Mouse (Mus musculus): ENCODE data around the gene Glul. TPM values are rescaled to one million over a fixed set of nuclear protein-coding genes. Genes with fewer than 3 reads are reported as not detected.

Glul gene
- polyA plus RNA-seq, 1 experiment from 2014 or later = 206 TPM

GRCm38 (mm10) chr1:153921642-153922041 lies 21.9 kb downstream of the Glul start:
- Histone ChIP-seq H3K36me3 (replicated peaks; ENCODE audit: control insufficient read depth, insufficient read depth) (no peaks in the 10 kb centered on the region), H3K4me2 (replicated peaks) (no peak overlapping the region), H3K27ac (no peak overlapping the region), H3K9ac (no peak overlapping the region), H3K9me3 (ENCODE audit: control insufficient read depth, low read length) (no peaks in the 10 kb centered on the region), H3K4me1 (replicated peaks; ENCODE audit: control insufficient read depth, insufficient read depth, low read length) (no peaks in the 10 kb centered on the region), H3K27me3 (ENCODE audit: control insufficient read depth, insufficient read depth, low read length) (no peaks in the 10 kb centered on the region), H3K4me3 (replicated peaks; ENCODE audit: low read length) (no peak overlapping the region)
- DNase-seq (ENCODE audit: low spot score) (no peak), ATAC-seq (ENCODE audit: low FRiP score) (no peak)
- WGBS = 91% methylated on average over 3 of the region's 3 CpGs

GRCm38 (mm10) chr1:153922571-153923021 lies 22.9 kb downstream of the Glul start:
- Histone ChIP-seq H3K4me2 (replicated peaks) (no peak overlapping the region), H3K27ac (no peak overlapping the region), H3K4me3 (replicated peaks; ENCODE audit: low read length) (no peak overlapping the region), H3K36me3 (replicated peaks; ENCODE audit: control insufficient read depth, insufficient read depth) (no peaks in the 10 kb centered on the region), H3K9me3 (ENCODE audit: control insufficient read depth, low read length) (no peaks in the 10 kb centered on the region), H3K4me1 (replicated peaks; ENCODE audit: control insufficient read depth, insufficient read depth, low read length) (no peaks in the 10 kb centered on the region), H3K9ac (no peak overlapping the region), H3K27me3 (ENCODE audit: control insufficient read depth, insufficient read depth, low read length) (no peaks in the 10 kb centered on the region)
- ATAC-seq (ENCODE audit: low FRiP score) = no peak
- no peak for DNase-seq (ENCODE audit: low spot score)
- WGBS = 52% methylated on average over 5 of the region's 5 CpGs

GRCm38 (mm10) chr1:153924395-153925385 lies 24.9 kb downstream of the Glul start:
- Histone ChIP-seq H3K9me3 (ENCODE audit: control insufficient read depth, low read length) (no peaks in the 10 kb centered on the region), H3K36me3 (replicated peaks; ENCODE audit: control insufficient read depth, insufficient read depth) (no peaks in the 10 kb centered on the region), H3K27ac (no peak overlapping the region), H3K9ac (no peak overlapping the region), H3K4me2 (replicated peaks) (no peak overlapping the region), H3K4me3 (replicated peaks; ENCODE audit: low read length) (no peak overlapping the region), H3K27me3 (ENCODE audit: control insufficient read depth, insufficient read depth, low read length) (no peaks in the 10 kb centered on the region), H3K4me1 (replicated peaks; ENCODE audit: control insufficient read depth, insufficient read depth, low read length) (no peaks in the 10 kb centered on the region)
- ATAC-seq (ENCODE audit: low FRiP score) (no peak), DNase-seq (ENCODE audit: low spot score) (no peak)
- 94% methylated on average over 6 of the region's 6 CpGs for WGBS

GRCm38 (mm10) chr1:153930431-153930830 lies 30.7 kb downstream of the Glul start:
- Histone ChIP-seq H3K27ac (no peak overlapping the region), H3K4me2 (replicated peaks) (no peak overlapping the region), H3K27me3 (ENCODE audit: control insufficient read depth, insufficient read depth, low read length) (no peaks in the 10 kb centered on the region), H3K4me3 (replicated peaks; ENCODE audit: low read length) (no peak overlapping the region), H3K9me3 (ENCODE audit: control insufficient read depth, low read length) (no peaks in the 10 kb centered on the region), H3K36me3 (replicated peaks; ENCODE audit: control insufficient read depth, insufficient read depth) (no peaks in the 10 kb centered on the region), H3K9ac (no peak overlapping the region), H3K4me1 (replicated peaks; ENCODE audit: control insufficient read depth, insufficient read depth, low read length) (no peaks in the 10 kb centered on the region)
- DNase-seq (ENCODE audit: low spot score) (no peak), ATAC-seq (ENCODE audit: low FRiP score) (no peak)
- 82% methylated on average over 2 of the region's 2 CpGs for WGBS

GRCm38 (mm10) chr1:153933772-153934171 lies 34.0 kb downstream of the Glul start:
- Histone ChIP-seq H3K4me2 (replicated peaks) (no peak overlapping the region), H3K4me1 (replicated peaks; ENCODE audit: control insufficient read depth, insufficient read depth, low read length) (no peaks in the 10 kb centered on the region), H3K9ac (no peak overlapping the region), H3K36me3 (replicated peaks; ENCODE audit: control insufficient read depth, insufficient read depth) (no peaks in the 10 kb centered on the region), H3K9me3 (ENCODE audit: control insufficient read depth, low read length) (no peaks in the 10 kb centered on the region), H3K27ac (no peak overlapping the region), H3K27me3 (ENCODE audit: control insufficient read depth, insufficient read depth, low read length) (no peaks in the 10 kb centered on the region), H3K4me3 (replicated peaks; ENCODE audit: low read length) (no peak overlapping the region)
- ATAC-seq (ENCODE audit: low FRiP score) (no peak), DNase-seq (ENCODE audit: low spot score) (no peak)
- WGBS = 62% methylated on average over 1 of the region's 1 CpGs

GRCm38 (mm10) chr1:153935844-153936380 lies 36.2 kb downstream of the Glul start:
- DNase-seq (ENCODE audit: low spot score) = no peak
- no peak overlapping the region for H3K27ac ChIP-seq
- H3K4me1 ChIP-seq (replicated peaks; ENCODE audit: control insufficient read depth, insufficient read depth, low read length) = no peaks in the 10 kb centered on the region
- no peak overlapping the region for H3K4me3 ChIP-seq (replicated peaks; ENCODE audit: low read length)
- no peaks in the 10 kb centered on the region for H3K9me3 ChIP-seq (ENCODE audit: control insufficient read depth, low read length)
- H3K36me3 ChIP-seq (replicated peaks; ENCODE audit: control insufficient read depth, insufficient read depth) = no peaks in the 10 kb centered on the region
- WGBS = 76% methylated on average over 12 of the region's 12 CpGs
- H3K27me3 ChIP-seq (ENCODE audit: control insufficient read depth, insufficient read depth, low read length) = no peaks in the 10 kb centered on the region
- H3K9ac ChIP-seq = no peak overlapping the region
- no peak overlapping the region for H3K4me2 ChIP-seq (replicated peaks)
- no peak for ATAC-seq (ENCODE audit: low FRiP score)

GRCm38 (mm10) chr1:153937025-153937424 lies 37.3 kb downstream of the Glul start:
- Histone ChIP-seq H3K4me3 (replicated peaks; ENCODE audit: low read length) (no peak overlapping the region), H3K9me3 (ENCODE audit: control insufficient read depth, low read length) (no peaks in the 10 kb centered on the region), H3K9ac (no peak overlapping the region), H3K4me1 (replicated peaks; ENCODE audit: control insufficient read depth, insufficient read depth, low read length) (no peaks in the 10 kb centered on the region), H3K27ac (no peak overlapping the region), H3K4me2 (replicated peaks) (no peak overlapping the region), H3K36me3 (replicated peaks; ENCODE audit: control insufficient read depth, insufficient read depth) (no peaks in the 10 kb centered on the region), H3K27me3 (ENCODE audit: control insufficient read depth, insufficient read depth, low read length) (no peaks in the 10 kb centered on the region)
- no peak for DNase-seq (ENCODE audit: low spot score)
- 93% methylated on average over 2 of the region's 2 CpGs for WGBS
- ATAC-seq (ENCODE audit: low FRiP score) = no peak

- Histone ChIP-seq H3K27ac (no peak overlapping the region), H3K4me2 (replicated peaks) (no peak overlapping the region), H3K4me3 (replicated peaks; ENCODE audit: low read length) (no peak overlapping the region), H3K9ac (no peak overlapping the region), H3K9me3 (ENCODE audit: control insufficient read depth, low read length) (no peaks in the 10 kb centered on the region), H3K36me3 (replicated peaks; ENCODE audit: control insufficient read depth, insufficient read depth) (no peaks in the 10 kb centered on the region), H3K4me1 (replicated peaks; ENCODE audit: control insufficient read depth, insufficient read depth, low read length) (no peaks in the 10 kb centered on the region), H3K27me3 (ENCODE audit: control insufficient read depth, insufficient read depth, low read length) (no peaks in the 10 kb centered on the region)
- no peak for ATAC-seq (ENCODE audit: low FRiP score)
- DNase-seq (ENCODE audit: low spot score) = no peak
- WGBS = 83% methylated on average over 2 of the region's 2 CpGs
These were observed 41.2 kb downstream of the Glul start for GRCm38 (mm10) chr1:153940986-153941385.

GRCm38 (mm10) chr1:153945181-153945580 lies 45.4 kb downstream of the Glul start:
- H3K4me1 ChIP-seq (replicated peaks; ENCODE audit: control insufficient read depth, insufficient read depth, low read length) = peaks cover 10% of the 10 kb centered on the region
- H3K9ac ChIP-seq = no peak overlapping the region
- WGBS = 65% methylated on average over 5 of the region's 5 CpGs
- no peak for DNase-seq (ENCODE audit: low spot score)
- H3K36me3 ChIP-seq (replicated peaks; ENCODE audit: control insufficient read depth, insufficient read depth) = no peaks in the 10 kb centered on the region
- H3K4me3 ChIP-seq (replicated peaks; ENCODE audit: low read length) = no peak overlapping the region
- H3K27me3 ChIP-seq (ENCODE audit: control insufficient read depth, insufficient read depth, low read length) = no peaks in the 10 kb centered on the region
- H3K27ac ChIP-seq = no peak overlapping the region
- H3K4me2 ChIP-seq (replicated peaks) = no peak overlapping the region
- no peaks in the 10 kb centered on the region for H3K9me3 ChIP-seq (ENCODE audit: control insufficient read depth, low read length)
- ATAC-seq (ENCODE audit: low FRiP score) = no peak

Measured in hindbrain, embryonic 14.5 days (tissue).